Mouse (Mus musculus) MEL (cell line): ENCODE data around the gene Ubr1. TPM values are rescaled to one million over a fixed set of nuclear protein-coding genes. Genes with fewer than 3 reads are reported as not detected.

Experiments used
- DNase-seq: peaks from one replicate; pipeline ENCODE4 v3.0.0; 2011; ENCODE audit warnings: low read depth, low spot score
- H3K27ac ChIP-seq: 2 replicates; pipeline ENCODE4 v1.5.1; 2012; ENCODE audit warnings: low read depth, mild to moderate bottlenecking, control low read depth, low read length, moderate library complexity; ENCODE audit not compliant: control insufficient read depth
- H3K27me3 ChIP-seq, 2 experiments: fragments of 150-350 bp in 1 of 2; sonication (generic) in 1 of 2; 2 replicates each; pipeline ENCODE4 v1.6.1; 2012; ENCODE audit warnings: low read length in 2 of 2, mild to moderate bottlenecking in 2 of 2, improper control_type of control experiment in 1 of 2, moderate library complexity in 1 of 2; ENCODE audit not compliant: insufficient read depth in 2 of 2, control insufficient read depth in 1 of 2
- H3K36me3 ChIP-seq, 2 experiments: 2 replicates each; pipeline ENCODE4 v1.6.1; 2012 to 2014; ENCODE audit warnings: low read length in 2 of 2, improper control_type of control experiment in 1 of 2, inconsistent platforms in 1 of 2, mild to moderate bottlenecking in 1 of 2; ENCODE audit not compliant: insufficient read depth in 2 of 2, control insufficient read depth in 1 of 2
- H3K4me1 ChIP-seq, 2 experiments: fragments of 150-350 bp in 1 of 2; sonication (generic) in 1 of 2; 2 replicates each; pipeline ENCODE4 v1.6.1; 2012; ENCODE audit warnings: low read length in 2 of 2, improper control_type of control experiment in 1 of 2, mild to moderate bottlenecking in 1 of 2; ENCODE audit not compliant: insufficient read depth in 2 of 2, control insufficient read depth in 1 of 2
- H3K4me3 ChIP-seq, 2 experiments: fragments of 150-350 bp in 1 of 2; sonication (generic) in 1 of 2; 2 replicates each; pipeline ENCODE4 v1.5.1; 2012; ENCODE audit warnings: low read depth in 2 of 2, low read length in 2 of 2, mild to moderate bottlenecking in 2 of 2, moderate library complexity in 2 of 2, control low read depth in 1 of 2, improper control_type of control experiment in 1 of 2; ENCODE audit not compliant: control insufficient read depth in 1 of 2, insufficient read depth in 1 of 2
- H3K79me2 ChIP-seq: 2 replicates; pipeline ENCODE4 v1.6.1; 2012; ENCODE audit warnings: mild to moderate bottlenecking, low read length, moderate library complexity; ENCODE audit not compliant: control insufficient read depth, poor library complexity, insufficient read depth
- H3K9ac ChIP-seq: 2 replicates; pipeline ENCODE4 v1.6.1; 2012; ENCODE audit warnings: low read depth, mild to moderate bottlenecking, control low read depth, low read length, moderate library complexity; ENCODE audit not compliant: control insufficient read depth, poor library complexity, severe bottlenecking
- H3K9me3 ChIP-seq: fragments of 150-350 bp; sonication (generic); replicated peaks from 2 replicates; pipeline ENCODE4 v1.6.1; 2012; ENCODE audit warnings: mild to moderate bottlenecking, low read length, improper control_type of control experiment, moderate library complexity; ENCODE audit not compliant: insufficient read depth
- CHD1 ChIP-seq: IDR thresholded peaks from 2 replicates; pipeline ENCODE4 v1.6.1; 2012; ENCODE audit warnings: low read depth, mild to moderate bottlenecking, inconsistent platforms, low read length, improper control_type of control experiment
- CHD2 ChIP-seq: IDR thresholded peaks from 2 replicates; pipeline ENCODE4 v1.6.1; 2011; ENCODE audit warnings: low read length, improper control_type of control experiment
- E2F4 ChIP-seq: IDR thresholded peaks from 2 replicates; pipeline ENCODE4 v1.6.1; 2011; ENCODE audit warnings: low read depth, low read length, improper control_type of control experiment, borderline replicate concordance
- ELF1 ChIP-seq: IDR thresholded peaks from 2 replicates; pipeline ENCODE4 v1.6.1; 2014; ENCODE audit warnings: low read depth, mild to moderate bottlenecking, inconsistent platforms, low read length, improper control_type of control experiment, moderate library complexity
- ETS1 ChIP-seq: IDR thresholded peaks from 2 replicates; pipeline ENCODE4 v1.6.1; 2012; ENCODE audit warnings: low read depth, mild to moderate bottlenecking, inconsistent platforms, low read length, improper control_type of control experiment, moderate library complexity
- GABPA ChIP-seq: IDR thresholded peaks from 2 replicates; pipeline ENCODE4 v1.6.1; 2012; ENCODE audit warnings: low read depth, mild to moderate bottlenecking, inconsistent platforms, low read length, improper control_type of control experiment, moderate library complexity
- MAX ChIP-seq: IDR thresholded peaks from 2 replicates; pipeline ENCODE4 v1.6.1; 2011; ENCODE audit warnings: low read length, improper control_type of control experiment
- MAZ ChIP-seq: IDR thresholded peaks from 2 replicates; pipeline ENCODE4 v1.6.1; 2012; ENCODE audit warnings: low read depth, mild to moderate bottlenecking, inconsistent platforms, low read length, improper control_type of control experiment
- MEF2A ChIP-seq: IDR thresholded peaks from 2 replicates; pipeline ENCODE4 v1.6.1; 2014; ENCODE audit warnings: low read depth, mild to moderate bottlenecking, inconsistent platforms, low read length, improper control_type of control experiment; ENCODE audit not compliant: poor library complexity, insufficient replicate concordance, severe bottlenecking; ENCODE audit errors: extremely low read depth
- MXI1 ChIP-seq: IDR thresholded peaks from 2 replicates; pipeline ENCODE4 v1.6.1; 2011; ENCODE audit warnings: mild to moderate bottlenecking, low read depth, low read length, improper control_type of control experiment
- NELFE ChIP-seq: IDR thresholded peaks from 2 replicates; pipeline ENCODE4 v1.6.1; 2011; ENCODE audit warnings: low read depth, low read length, improper control_type of control experiment
- NRF1 ChIP-seq: IDR thresholded peaks from 2 replicates; pipeline ENCODE4 v1.6.1; 2014; ENCODE audit warnings: low read depth, mild to moderate bottlenecking, inconsistent platforms, low read length, improper control_type of control experiment, moderate library complexity; ENCODE audit not compliant: poor library complexity, insufficient read depth, severe bottlenecking
- POLR2AphosphoS5 ChIP-seq: IDR thresholded peaks from 2 replicates; pipeline ENCODE4 v1.6.1; 2012; ENCODE audit warnings: low read depth, borderline replicate concordance, mild to moderate bottlenecking, inconsistent platforms, low read length, moderate library complexity, mixed read lengths
- RAD21 ChIP-seq: IDR thresholded peaks from 2 replicates; pipeline ENCODE4 v1.6.1; 2011; ENCODE audit warnings: mild to moderate bottlenecking, low read depth, low read length, improper control_type of control experiment
- RCOR1 ChIP-seq: IDR thresholded peaks from 2 replicates; pipeline ENCODE4 v1.6.1; 2012; ENCODE audit warnings: low read depth, mild to moderate bottlenecking, inconsistent platforms, low read length, improper control_type of control experiment
- SMC3 ChIP-seq: IDR thresholded peaks from 2 replicates; pipeline ENCODE4 v1.6.1; 2011; ENCODE audit warnings: low read depth, low read length, improper control_type of control experiment
- TBP ChIP-seq: IDR thresholded peaks from 2 replicates; pipeline ENCODE4 v1.8.0; 2011; ENCODE audit warnings: low read depth, low read length, improper control_type of control experiment
- TCF12 ChIP-seq: IDR thresholded peaks from 2 replicates; pipeline ENCODE4 v1.6.1; 2014; ENCODE audit warnings: low read depth, mild to moderate bottlenecking, inconsistent platforms, low read length, improper control_type of control experiment, moderate library complexity
- USF2 ChIP-seq, 2 experiments: IDR thresholded peaks; 2 replicates each; pipeline ENCODE4 v1.6.1; 2011 to 2012; ENCODE audit warnings: improper control_type of control experiment in 2 of 2, low read length in 2 of 2, borderline replicate concordance in 1 of 2, inconsistent platforms in 1 of 2, low read depth in 1 of 2, mild to moderate bottlenecking in 1 of 2; ENCODE audit not compliant: insufficient read depth in 1 of 2
- ZKSCAN1 ChIP-seq: IDR thresholded peaks from 2 replicates; pipeline ENCODE4 v1.6.1; 2012; ENCODE audit warnings: low read depth, mild to moderate bottlenecking, inconsistent platforms, low read length, improper control_type of control experiment, moderate library complexity
- ZNF384 ChIP-seq: IDR thresholded peaks from 2 replicates; pipeline ENCODE4 v1.6.1; 2012; ENCODE audit warnings: low read depth, mild to moderate bottlenecking, inconsistent platforms, low read length, improper control_type of control experiment
- polyA plus RNA-seq, 2 experiments: library from polyadenylated mRNA; stranded (reverse) in 1 of 2; unstranded in 1 of 2; fragments of >175 nt in 1 of 2; fragments of >200 nt in 1 of 2; gene quantifications; 2 replicates each; pipeline versions ENCODE4 v1.2.1 to v1.2.4; 2012; ENCODE audit warnings: low replicate concordance in 2 of 2, low read depth in 1 of 2; ENCODE audit not compliant: insufficient read length in 2 of 2, insufficient read depth in 1 of 2, missing spikeins in 1 of 2
- total RNA-seq: library from RNA; depleted of rRNA; stranded (reverse); fragments of 300-350 nt; gene quantifications from 2 replicates; pipeline ENCODE4 v1.2.3, GENCODE M21; 2012

Gene Ubr1
- total and polyA plus RNA-seq, 3 experiments = 12.8 to 27.8 TPM; not detected in 1

GRCm38 (mm10) chr2:120896361-120896760, 74.2 kb downstream of the Ubr1 start:
- DNase-seq = no peak
- no peak overlapping the region for H3K9ac ChIP-seq
- peaks cover 0 to 13% of the 10 kb centered on the region in 2 experiments; a peak in 2 of 4 replicates for H3K36me3 ChIP-seq
- TF ChIP-seq GABPA (no peak), TCF12 (no peak), ETS1 (no peak), NRF1 (no peak), CHD1 (no peak), E2F4 (no peak), MAX (no peak)
- no peaks in the 10 kb centered on the region for H3K4me1 ChIP-seq
- H3K27ac ChIP-seq = no peak overlapping the region
- no peak overlapping the region for H3K4me3 ChIP-seq
- H3K79me2 ChIP-seq = no peaks in the 10 kb centered on the region
- H3K9me3 ChIP-seq = no peaks in the 10 kb centered on the region
- H3K27me3 ChIP-seq = no peaks in the 10 kb centered on the region

- no peak for DNase-seq
- no peak overlapping the region for H3K27ac ChIP-seq
These were observed 82.9 kb downstream of the Ubr1 start for GRCm38 (mm10) chr2:120887601-120888000.

GRCm38 (mm10) chr2:120873192-120873591, 97.3 kb downstream of the Ubr1 start:
- no peak overlapping the region for H3K4me3 ChIP-seq
- H3K4me1 ChIP-seq = no peaks in the 10 kb centered on the region
- no peak overlapping the region for H3K27ac ChIP-seq
- DNase-seq = no peak
- TF ChIP-seq ELF1 (no peak), NELFE (no peak), CHD2 (no peak), MAZ (no peak), SMC3 (no peak), TBP (no peak), RCOR1 (no peak), POLR2AphosphoS5 (no peak)
- no peaks in the 10 kb centered on the region for H3K27me3 ChIP-seq
- H3K9me3 ChIP-seq = no peaks in the 10 kb centered on the region
- peaks cover 0 to 5% of the 10 kb centered on the region in 2 experiments; a peak in 2 of 4 replicates for H3K36me3 ChIP-seq
- H3K79me2 ChIP-seq = no peaks in the 10 kb centered on the region
- H3K9ac ChIP-seq = no peak overlapping the region

More at GRCm38 (mm10) chr2:120887601-120888000, 82.9 kb downstream of the Ubr1 start:
- H3K9ac ChIP-seq = no peak overlapping the region
- no peaks in the 10 kb centered on the region for H3K27me3 ChIP-seq
- H3K4me3 ChIP-seq = no peak overlapping the region
- H3K36me3 ChIP-seq = peaks cover 0 to 9% of the 10 kb centered on the region in 2 experiments; a peak in 2 of 4 replicates
- TF ChIP-seq ZKSCAN1 (no peak), MEF2A (no peak), MXI1 (no peak), ZNF384 (no peak), RAD21 (no peak), USF2 (IDR thresholded peaks at IDR 0.05; ENCODE audit: borderline replicate concordance in 1 of 2, insufficient read depth in 1 of 2, low read depth in 1 of 2, low read length in 2 of 2) (no peak), POLR2AphosphoS5 (no peak)
- no peaks in the 10 kb centered on the region for H3K9me3 ChIP-seq
- peaks cover 0 to 3% of the 10 kb centered on the region in 2 experiments; a peak in 1 of 4 replicates for H3K4me1 ChIP-seq
- H3K79me2 ChIP-seq = no peaks in the 10 kb centered on the region
